Mouse (Mus musculus): ENCODE data around the gene Dmpk.
A peak's percentile ranks its signal among the peaks of the same experiment; 100 is the strongest.
"Not testable (repeated sequence)": the region's sequence is repeated elsewhere in the genome, so short reads cannot be mapped to it uniquely, and the experiment has no call there.

Gene Dmpk

GRCm38 (mm10) chr7:19083701-19084100 is at the start of gene Dmpk:
Dmpk (plus strand) TSS chr7:19083849.
- DNase-seq (ENCODE audit: low spot score) = peak; percentile 65

- no peak for DNase-seq (ENCODE audit: low spot score)
Measured at GRCm38 (mm10) chr7:19044616-19045015, 39.0 kb upstream of the Dmpk start.

- DNase-seq (ENCODE audit: low spot score) = peak; percentile 78
Measured at GRCm38 (mm10) chr7:19046286-19047069, 37.2 kb upstream of the Dmpk start.

- no peak for DNase-seq (ENCODE audit: low spot score)
Measured at GRCm38 (mm10) chr7:19048006-19048527, 35.6 kb upstream of the Dmpk start.

- DNase-seq (ENCODE audit: low spot score) = no peak
Measured at GRCm38 (mm10) chr7:19049252-19049651, 34.4 kb upstream of the Dmpk start.

GRCm38 (mm10) chr7:19050172-19050571 is 33.5 kb upstream of the Dmpk start:
- no peak for DNase-seq (ENCODE audit: low spot score)

- DNase-seq (ENCODE audit: low spot score) = no peak
Measured at GRCm38 (mm10) chr7:19051161-19051560, 32.5 kb upstream of the Dmpk start.

GRCm38 (mm10) chr7:19052345-19053135 is 31.1 kb upstream of the Dmpk start:
- no peak for DNase-seq (ENCODE audit: low spot score)

- no peak for DNase-seq (ENCODE audit: low spot score)
Measured at GRCm38 (mm10) chr7:19053136-19053532, 30.5 kb upstream of the Dmpk start.

GRCm38 (mm10) chr7:19054047-19054776 is 29.4 kb upstream of the Dmpk start, which contains the start of gene Rsph6a:
Rsph6a (plus strand) TSS chr7:19054690.
- DNase-seq (ENCODE audit: low spot score) = no peak

- no peak for DNase-seq (ENCODE audit: low spot score)
Measured at GRCm38 (mm10) chr7:19054777-19055076, 28.9 kb upstream of the Dmpk start.

GRCm38 (mm10) chr7:19055108-19055507 is 28.5 kb upstream of the Dmpk start:
- no peak for DNase-seq (ENCODE audit: low spot score)

GRCm38 (mm10) chr7:19057405-19057804 is 26.2 kb upstream of the Dmpk start:
- DNase-seq (ENCODE audit: low spot score) = no peak

- DNase-seq (ENCODE audit: low spot score) = no peak
Measured at GRCm38 (mm10) chr7:19065896-19066295, 17.8 kb upstream of the Dmpk start.

GRCm38 (mm10) chr7:19067063-19067462 is 16.6 kb upstream of the Dmpk start:
- DNase-seq (ENCODE audit: low spot score) = no peak

GRCm38 (mm10) chr7:19067935-19068334 is 15.7 kb upstream of the Dmpk start:
- DNase-seq (ENCODE audit: low spot score) = no peak

GRCm38 (mm10) chr7:19068707-19069106 is 14.9 kb upstream of the Dmpk start:
- peak; percentile 78 for DNase-seq (ENCODE audit: low spot score)

GRCm38 (mm10) chr7:19069500-19069899 is 14.1 kb upstream of the Dmpk start:
- DNase-seq (ENCODE audit: low spot score) = no peak

GRCm38 (mm10) chr7:19071024-19071423 is 12.6 kb upstream of the Dmpk start:
- not testable (repeated sequence) for DNase-seq (ENCODE audit: low spot score)

- no peak for DNase-seq (ENCODE audit: low spot score)
Measured at GRCm38 (mm10) chr7:19073504-19073903, 10.1 kb upstream of the Dmpk start.

GRCm38 (mm10) chr7:19074494-19074893 is 9.2 kb upstream of the Dmpk start:
- no peak for DNase-seq (ENCODE audit: low spot score)

- DNase-seq (ENCODE audit: low spot score) = no peak
Measured at GRCm38 (mm10) chr7:19075231-19075630, 8.4 kb upstream of the Dmpk start.
